9 mouse cellular contexts compared by ENCODE assay signal in the genomic region with DNA sequence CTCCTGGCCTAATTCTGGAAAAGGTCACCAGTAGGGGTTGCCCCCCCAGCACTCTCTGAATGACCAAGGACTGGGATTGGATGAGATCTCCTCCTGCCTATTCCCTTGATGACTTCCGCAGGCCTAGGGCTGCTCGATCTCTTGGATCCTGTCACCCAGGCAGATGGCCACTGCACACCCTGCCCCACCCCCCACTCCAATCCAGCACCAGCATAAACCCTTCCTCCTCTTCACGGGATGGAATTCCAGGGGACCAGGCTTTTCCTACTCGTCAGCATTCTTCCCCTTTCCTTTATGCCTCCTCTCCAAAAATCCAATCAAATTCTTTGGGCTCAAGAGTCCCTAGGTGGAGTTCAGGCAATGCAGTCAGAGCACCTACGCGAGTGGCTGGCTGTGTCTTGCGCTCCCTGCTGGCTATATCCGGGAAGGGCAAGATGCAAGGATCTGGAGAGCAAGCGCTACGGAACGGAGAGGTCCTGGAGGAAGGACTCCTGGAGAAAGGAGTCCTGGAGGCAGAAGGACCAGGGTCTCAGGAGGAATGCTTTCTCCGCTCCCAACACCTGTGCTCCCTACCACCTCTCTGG. TPM values are rescaled to one million over a fixed set of nuclear protein-coding genes. Genes with fewer than 3 reads are reported as not detected.
DNase-seq lines count a peak whose midpoint lies in the region; TF ChIP-seq lines count a peak whose summit lies in the region.
"Had no signal": no experiment of that assay in that cellular context is flagged by ENCODE, and none has a peak within 500 bp of the region (broad histone marks: within the 10 kb centered on the region; RNA-seq: fewer than 3 reads in every experiment).

No protein-coding gene starts in this region.

- in situ Hi-C loops in CH12.LX (cut with MboI; ENCODE audit: low pct_ligation_motif_present, low pct_unique_long_range_greater_than_20kb, low sequenced_read_pairs), result loop anchor here (5.0 kb wide), 3 partner anchors 44 to 334 kb away; no protein-coding TSS in a partner anchor

- dilution Hi-C loops in CH12.LX (cut with MboI; ENCODE audit: extremely low pct_ligation_motif_present, extremely low pct_unique_long_range_greater_than_20kb, low sequenced_read_pairs), result no loop called here

- no peak for TF ChIP-seq POLR2A in CH12.LX (IDR thresholded peaks at IDR 0.05; ENCODE audit: low read depth, low read length)

- no peak overlapping the region for H3K4me3 ChIP-seq in CH12.LX (replicated peaks in 1 of 3; ENCODE audit: low read depth in 2 of 3, low read length in 2 of 3, poor library complexity in 1 of 3)
- no peak overlapping the region for H3K4me3 ChIP-seq in embryonic facial prominence, embryonic 10.5 days

- no peak overlapping the region for H3K9ac ChIP-seq in CH12.LX (ENCODE audit: insufficient read depth, low read depth)

- H3K79me2 ChIP-seq in CH12.LX (replicated peaks; ENCODE audit: control insufficient read depth, extremely low read depth, insufficient read depth, poor library complexity, severe bottlenecking), result no peaks in the 10 kb centered on the region

- peak; percentile 38 for DNase-seq in CH12.LX (ENCODE audit: extremely low read depth)
- peak; percentile 71 for DNase-seq in adrenal gland, postnatal 25 days
- DNase-seq in embryonic facial prominence, embryonic 10.5 days (ENCODE audit: low spot score), result peak; percentile 78
- DNase-seq in heart, postnatal 10 days, result peak; percentile 79 to 84
- DNase-seq in large intestine, adult 2 months (ENCODE audit: low read depth, low spot score), result peak; percentile 46
- peak; percentile 88 for DNase-seq in lung, postnatal 10 days
- DNase-seq in retina, postnatal 7 days (ENCODE audit: low read depth, low spot score), result peak; percentile 34
- DNase-seq in urinary bladder, postnatal 36 days (ENCODE audit: low spot score in 2 of 2), result peak; percentile 66 to 71

- no peak overlapping the region for H3K27ac ChIP-seq in CH12.LX (ENCODE audit: insufficient read depth, low read depth)
- H3K27ac ChIP-seq in embryonic facial prominence, embryonic 10.5 days (replicated peaks), result no peak overlapping the region

- H3K4me1 ChIP-seq in CH12.LX (ENCODE audit: control insufficient read depth in 1 of 2, insufficient read depth in 2 of 2), result peaks cover 7 to 12% of the 10 kb centered on the region in 2 experiments
- peaks cover 14% of the 10 kb centered on the region for H3K4me1 ChIP-seq in embryonic facial prominence, embryonic 10.5 days

- no peaks in the 10 kb centered on the region for H3K9me3 ChIP-seq in CH12.LX (replicated peaks; ENCODE audit: low read length)
- H3K9me3 ChIP-seq in embryonic facial prominence, embryonic 10.5 days, result no peaks in the 10 kb centered on the region

- no peak overlapping the region for H3K4me2 ChIP-seq in CH12.LX (ENCODE audit: insufficient read depth, low read depth, poor library complexity, severe bottlenecking)

- TF ChIP-seq EP300 in CH12.LX (IDR thresholded peaks at IDR 0.05; ENCODE audit: low read length), result no peak

- H3K36me3 ChIP-seq in CH12.LX (replicated peaks in 1 of 2; ENCODE audit: control insufficient read depth in 1 of 2, insufficient read depth in 1 of 2, low read length in 1 of 2), result no peaks in the 10 kb centered on the region
- H3K36me3 ChIP-seq in embryonic facial prominence, embryonic 10.5 days (replicated peaks), result no peaks in the 10 kb centered on the region

- 19% methylated on average over 12 of the region's 12 CpGs for WGBS in embryonic facial prominence, embryonic 10.5 days
- 15% methylated on average over 12 of the region's 12 CpGs for WGBS in large intestine, adult 2 months

- peak; percentile 16 to 82; a peak in 2 of 4 replicates for TF ChIP-seq CTCF in CH12.LX (conservative IDR thresholded peaks at IDR 0.05 in 1 of 2, IDR thresholded peaks at IDR 0.05 in 1 of 2; ENCODE audit: low read depth in 2 of 2, low read length in 2 of 2)

- intact Hi-C loops in heart, postnatal 10 days (cut with DNase I), result loop anchor here (1.0 to 2.0 kb wide), 2 partner anchors 45 to 110 kb away; a partner anchor contains a TSS

- H3K27me3 ChIP-seq in CH12.LX (replicated peaks), result peaks cover 59% of the 10 kb centered on the region
- H3K27me3 ChIP-seq in embryonic facial prominence, embryonic 10.5 days (replicated peaks; ENCODE audit: low read depth, poor library complexity, severe bottlenecking), result peaks cover 37% of the 10 kb centered on the region

- no peak; the same call in 1 of the 2 replicates for TF ChIP-seq RAD21 in CH12.LX (IDR thresholded peaks at IDR 0.05; ENCODE audit: low read depth, low read length)

TF ChIP-seq in CH12.LX, 34 proteins besides CTCF, POLR2A, EP300 and RAD21:
- TF ChIP-seq ZKSCAN1 (IDR thresholded peaks at IDR 0.05; ENCODE audit: borderline replicate concordance, low read depth, low read length) (no peak), TCF12 (IDR thresholded peaks at IDR 0.05; ENCODE audit: low read depth, low read length) (0 out of 2 replicates have a peak, but pooled peaks have one; percentile 10), SMC3 (IDR thresholded peaks at IDR 0.05; ENCODE audit: low read depth, low read length) (peak; percentile 24), MAZ (IDR thresholded peaks at IDR 0.05; ENCODE audit: low read depth, low read length) (0 out of 2 replicates have a peak, but pooled peaks have one; percentile 26)

RNA-seq across cellular contexts. Expression of a gene that starts 7.1 kb away (rescaled TPM):
- total RNA-seq in CH12.LX (2012; rRNA removed) (0.21 and 0.34 TPM in 2 replicates), CH12.LX (2014; rRNA removed) (not detected in 2 replicates)
- 0.22 TPM in 1 of 2 replicates, not detected in the other for polyA plus RNA-seq in CH12.LX (2012; ENCODE audit: insufficient read length, low read depth)
- 46.0 and 68.7 TPM in 2 replicates for total RNA-seq in adrenal gland, postnatal 25 days (2021)
- polyA plus RNA-seq in embryonic facial prominence, embryonic 10.5 days (2016; fragmentation: Nextera tagmentation; extraction: Ambion mirVana), result 14.0 and 14.2 TPM in 2 replicates
- 1 to 10 TPM; 1.4 TPM for total RNA-seq in heart, postnatal 10 days (2021)
- 5.2 and 5.4 TPM in 2 replicates for polyA plus RNA-seq in large intestine, adult 2 months (2012; rRNA removed)

RNA-seq across cellular contexts. Expression of a gene that starts 28.9 kb away (rescaled TPM):
- total RNA-seq in CH12.LX (2012; rRNA removed) (not detected in 2 replicates), CH12.LX (2014; rRNA removed) (not detected in 2 replicates)
- polyA plus RNA-seq in CH12.LX (2012; ENCODE audit: insufficient read length, low read depth), result not detected in 2 replicates
- not detected in 2 replicates for total RNA-seq in adrenal gland, postnatal 25 days (2021)
- 0.37 TPM in 1 of 2 replicates, not detected in the other for polyA plus RNA-seq in embryonic facial prominence, embryonic 10.5 days (2016; fragmentation: Nextera tagmentation; extraction: Ambion mirVana)
- total RNA-seq in heart, postnatal 10 days (2021), result not detected
- not detected in 2 replicates for polyA plus RNA-seq in large intestine, adult 2 months (2012; rRNA removed)
- polyA plus RNA-seq: gonadal fat pad, adult 2 months had no signal

RNA-seq across cellular contexts. Expression of a gene that starts 34.5 kb away (rescaled TPM):
- total RNA-seq in CH12.LX (2012; rRNA removed), result 0.92 and 1.1 TPM in 2 replicates
- 0.34 and 0.68 TPM in 2 replicates for total RNA-seq in CH12.LX (2014; rRNA removed)
- 1.3 and 1.4 TPM in 2 replicates for polyA plus RNA-seq in CH12.LX (2012; ENCODE audit: insufficient read length, low read depth)
- 59.5 and 81.5 TPM in 2 replicates for total RNA-seq in adrenal gland, postnatal 25 days (2021)
- polyA plus RNA-seq in embryonic facial prominence, embryonic 10.5 days (2016; fragmentation: Nextera tagmentation; extraction: Ambion mirVana), result 45.8 and 52.6 TPM in 2 replicates
- total RNA-seq in heart, postnatal 10 days (2021), result 100 to 1,000 TPM; 252 to 286 TPM
- polyA plus RNA-seq in large intestine, adult 2 months (2012; rRNA removed), result 216 and 335 TPM in 2 replicates

RNA-seq across cellular contexts. Expression of a gene that starts 43.4 kb away (rescaled TPM):
- 249 and 265 TPM in 2 replicates for total RNA-seq in CH12.LX (2012; rRNA removed)
- 401 and 406 TPM in 2 replicates for total RNA-seq in CH12.LX (2014; rRNA removed)
- polyA plus RNA-seq in CH12.LX (2012; ENCODE audit: insufficient read length, low read depth), result 989 and 1,001 TPM in 2 replicates
- total RNA-seq in adrenal gland, postnatal 25 days (2021), result 904 and 1,056 TPM in 2 replicates
- 1,675 and 1,681 TPM in 2 replicates for polyA plus RNA-seq in embryonic facial prominence, embryonic 10.5 days (2016; fragmentation: Nextera tagmentation; extraction: Ambion mirVana)
- 1,000 to 10,000 TPM; 1,270 to 1,308 TPM for total RNA-seq in heart, postnatal 10 days (2021)
- 146 and 159 TPM in 2 replicates for polyA plus RNA-seq in large intestine, adult 2 months (2012; rRNA removed)

RNA-seq across cellular contexts. Expression of a gene that starts 51.6 kb away (rescaled TPM):
- 0.04 TPM in 1 of 2 replicates, not detected in the other for total RNA-seq in CH12.LX (2012; rRNA removed)
- not detected in 2 replicates for total RNA-seq in CH12.LX (2014; rRNA removed)
- polyA plus RNA-seq in CH12.LX (2012; ENCODE audit: insufficient read length, low read depth), result not detected in 2 replicates
- total RNA-seq in adrenal gland, postnatal 25 days (2021), result 25.7 and 29.4 TPM in 2 replicates
- 34.1 and 34.9 TPM in 2 replicates for polyA plus RNA-seq in embryonic facial prominence, embryonic 10.5 days (2016; fragmentation: Nextera tagmentation; extraction: Ambion mirVana)
- total RNA-seq in heart, postnatal 10 days (2021), result 10 to 100 TPM; 24.4 to 27.3 TPM
- 5.7 and 6.0 TPM in 2 replicates for polyA plus RNA-seq in large intestine, adult 2 months (2012; rRNA removed)

Comparison
In these comparisons a context has a peak if more than half of its experiments do, and no peak if none do; other contexts are left out.
1. DNase-seq: peak in every context shown above with its lines; median percentile 88 in lung, postnatal 10 days; 82 in heart, postnatal 10 days; 78 in embryonic facial prominence, embryonic 10.5 days; 71 in adrenal gland, postnatal 25 days; 68 in urinary bladder, postnatal 36 days; 46 in large intestine, adult 2 months; 38 in CH12.LX; 34 in retina, postnatal 7 days.
2. RNA of a gene that starts 7.1 kb away (total RNA-seq): 46.0 to 68.7 TPM in adrenal gland, postnatal 25 days; 1.4 TPM in heart, postnatal 10 days and 0.21 to 0.34 TPM in CH12.LX; every median in the first group is over 10 times any median in the second.
3. RNA of a gene that starts 34.5 kb away (total RNA-seq): 252 to 286 TPM in heart, postnatal 10 days and 59.5 to 81.5 TPM in adrenal gland, postnatal 25 days; 0.34 to 1.1 TPM in CH12.LX; every median in the first group is over 10 times any median in the second.